Mouse (Mus musculus) intestine, embryonic 14.5 days (tissue): ENCODE data around the gene Foxp1. TPM values are rescaled to one million over a fixed set of nuclear protein-coding genes. Genes with fewer than 3 reads are reported as not detected.

Experiments used
- ATAC-seq: fragments of 200-750 bp; cut with Nextera tagmentation; replicated peaks from 2 replicates; pipeline ENCODE4 v1.8.0; 2017; ENCODE audit warnings: low read depth, moderate number of reproducible peaks, moderate TSS enrichment, moderate library complexity; ENCODE audit not compliant: low FRiP score, low TSS enrichment
- DNase-seq: peaks from one replicate; pipeline ENCODE4 v3.0.0-alpha.2; 2018; ENCODE audit warnings: low spot score
- H3K27ac ChIP-seq: fragments of 300-500 bp; sonication (generic); 2 replicates; pipeline ENCODE4 v1.5.1; 2014; ENCODE audit warnings: low read depth, mild to moderate bottlenecking, control low read depth
- H3K27me3 ChIP-seq: fragments of 300-500 bp; sonication (generic); replicated peaks from 2 replicates; pipeline ENCODE4 v1.6.1; 2014; ENCODE audit warnings: low read length, control low read depth; ENCODE audit not compliant: control insufficient read depth, insufficient read depth
- H3K36me3 ChIP-seq: fragments of 300-500 bp; sonication (generic); 2 replicates; pipeline ENCODE4 v1.6.1; 2014; ENCODE audit warnings: low read length, control low read depth; ENCODE audit not compliant: control insufficient read depth, insufficient read depth
- H3K4me1 ChIP-seq: fragments of 300-500 bp; sonication (generic); replicated peaks from 2 replicates; pipeline ENCODE4 v1.6.1; 2014; ENCODE audit warnings: low read length, control low read depth, mixed read lengths; ENCODE audit not compliant: control insufficient read depth, insufficient read depth
- H3K4me2 ChIP-seq: fragments of 300-500 bp; sonication (generic); 2 replicates; pipeline ENCODE4 v1.6.1; 2014; ENCODE audit warnings: low read length
- H3K4me3 ChIP-seq: fragments of 300-500 bp; sonication (generic); 2 replicates; pipeline ENCODE4 v1.5.1; 2014; ENCODE audit warnings: low read depth, low read length, control low read depth, mixed read lengths
- H3K9ac ChIP-seq: fragments of 300-500 bp; sonication (generic); 2 replicates; pipeline ENCODE4 v1.6.1; 2014; ENCODE audit warnings: mild to moderate bottlenecking, low read length
- H3K9me3 ChIP-seq: fragments of 300-500 bp; sonication (generic); 2 replicates; pipeline ENCODE4 v1.6.1; 2016; ENCODE audit warnings: low read length, control low read depth; ENCODE audit not compliant: control insufficient read depth
- WGBS: fragments of 180-500 bp; shearing (Covaris S2); extraction: QIAGEN DNeasy Blood & Tissue Kit; methylation state at CpG from one replicate; pipeline ENCODE4 v1.1.7; 2014; 5-methylcytosine and 5-hydroxymethylcytosine counted together
- polyA plus RNA-seq: library from polyadenylated mRNA; unstranded; fragments of >200 nt; fragmentation: Nextera tagmentation; extraction: Ambion mirVana; gene quantifications from 2 replicates; pipeline ENCODE4 v1.2.1, GENCODE M21; 2014

Gene Foxp1
- polyA plus RNA-seq, 1 experiment from 2014 or later, result 133 TPM

GRCm38 (mm10) chr6:99344966-99345365, 177.6 kb downstream of the Foxp1 start:
- Histone ChIP-seq H3K4me1 (no peaks in the 10 kb centered on the region), H3K27ac (no peak overlapping the region), H3K9ac (no peak overlapping the region), H3K4me3 (no peak overlapping the region), H3K36me3 (no peaks in the 10 kb centered on the region), H3K9me3 (no peaks in the 10 kb centered on the region), H3K4me2 (no peak overlapping the region), H3K27me3 (no peaks in the 10 kb centered on the region)
- DNase-seq (no peak), ATAC-seq (no peak)
- 95% methylated on average over 7 of the region's 7 CpGs for WGBS

- H3K4me1 ChIP-seq, result peaks cover 3% of the 10 kb centered on the region; the same call in 1 of the 2 replicates
- 86% methylated on average over 3 of the region's 3 CpGs for WGBS
- no peak overlapping the region for H3K27ac ChIP-seq
- H3K9me3 ChIP-seq, result no peaks in the 10 kb centered on the region
- ATAC-seq (no peak), DNase-seq (no peak)
- no peak overlapping the region for H3K4me2 ChIP-seq
- no peaks in the 10 kb centered on the region for H3K36me3 ChIP-seq
- no peak overlapping the region for H3K9ac ChIP-seq
- no peak overlapping the region for H3K4me3 ChIP-seq
- H3K27me3 ChIP-seq, result no peaks in the 10 kb centered on the region
Measured at GRCm38 (mm10) chr6:99344357-99344756, 178.2 kb downstream of the Foxp1 start.

- no peak for ATAC-seq
- H3K4me3 ChIP-seq, result no peak overlapping the region
- no peak overlapping the region for H3K27ac ChIP-seq
- no peaks in the 10 kb centered on the region for H3K36me3 ChIP-seq
- peaks cover 8% of the 10 kb centered on the region for H3K4me1 ChIP-seq
- no peak overlapping the region for H3K9ac ChIP-seq
- no peaks in the 10 kb centered on the region for H3K9me3 ChIP-seq
- no peak overlapping the region for H3K4me2 ChIP-seq
- 84% methylated on average over 3 of the region's 3 CpGs for WGBS
- no peak for DNase-seq
- no peaks in the 10 kb centered on the region for H3K27me3 ChIP-seq
Measured at GRCm38 (mm10) chr6:99343815-99344214, 178.7 kb downstream of the Foxp1 start.

- Histone ChIP-seq H3K9me3 (no peaks in the 10 kb centered on the region), H3K27me3 (no peaks in the 10 kb centered on the region), H3K36me3 (no peaks in the 10 kb centered on the region), H3K4me1 (peaks cover 20% of the 10 kb centered on the region), H3K27ac (no peak overlapping the region), H3K9ac (no peak overlapping the region), H3K4me3 (no peak overlapping the region), H3K4me2 (no peak overlapping the region)
- DNase-seq (no peak), ATAC-seq (no peak)
- 92% methylated on average over 3 of the region's 3 CpGs for WGBS
Measured at GRCm38 (mm10) chr6:99342416-99342815, 180.1 kb downstream of the Foxp1 start.

GRCm38 (mm10) chr6:99340902-99341301, 181.6 kb downstream of the Foxp1 start:
- no peak for DNase-seq
- no peak for ATAC-seq
- H3K4me2 ChIP-seq, result no peak overlapping the region
- no peak overlapping the region for H3K27ac ChIP-seq
- no peaks in the 10 kb centered on the region for H3K27me3 ChIP-seq
- WGBS, result 84% methylated on average over 4 of the region's 4 CpGs
- H3K9ac ChIP-seq, result no peak overlapping the region
- peaks cover 30% of the 10 kb centered on the region for H3K4me1 ChIP-seq
- no peak overlapping the region for H3K4me3 ChIP-seq
- no peaks in the 10 kb centered on the region for H3K9me3 ChIP-seq
- H3K36me3 ChIP-seq, result no peaks in the 10 kb centered on the region

- Histone ChIP-seq H3K36me3 (no peaks in the 10 kb centered on the region), H3K27ac (no peak overlapping the region), H3K9me3 (no peaks in the 10 kb centered on the region), H3K4me2 (no peak overlapping the region), H3K9ac (no peak overlapping the region), H3K4me1 (peaks cover 31% of the 10 kb centered on the region), H3K4me3 (no peak overlapping the region), H3K27me3 (no peaks in the 10 kb centered on the region)
- ATAC-seq, result no peak
- 81% methylated on average over 10 of the region's 10 CpGs for WGBS
- DNase-seq, result no peak
Measured at GRCm38 (mm10) chr6:99339986-99340721, 182.4 kb downstream of the Foxp1 start.

GRCm38 (mm10) chr6:99339343-99339620, 183.2 kb downstream of the Foxp1 start:
- Histone ChIP-seq H3K4me2 (no peak overlapping the region), H3K27ac (no peak overlapping the region), H3K9me3 (no peaks in the 10 kb centered on the region), H3K4me1 (peaks cover 31% of the 10 kb centered on the region), H3K4me3 (no peak overlapping the region), H3K9ac (no peak overlapping the region), H3K36me3 (no peaks in the 10 kb centered on the region), H3K27me3 (no peaks in the 10 kb centered on the region)
- no peak for DNase-seq
- ATAC-seq, result no peak
- 32% methylated on average over 5 of the region's 5 CpGs for WGBS

- Histone ChIP-seq H3K9me3 (no peaks in the 10 kb centered on the region), H3K9ac (no peak overlapping the region), H3K27me3 (no peaks in the 10 kb centered on the region), H3K4me1 (peaks cover 31% of the 10 kb centered on the region), H3K4me3 (no peak overlapping the region), H3K36me3 (no peaks in the 10 kb centered on the region), H3K27ac (no peak overlapping the region), H3K4me2 (no peak overlapping the region)
- 38% methylated on average over 9 of the region's 9 CpGs for WGBS
- ATAC-seq (no peak), DNase-seq (no peak)
Measured at GRCm38 (mm10) chr6:99338593-99339342, 183.8 kb downstream of the Foxp1 start.

- Histone ChIP-seq H3K4me2 (no peak overlapping the region), H3K36me3 (no peaks in the 10 kb centered on the region), H3K27me3 (no peaks in the 10 kb centered on the region), H3K9me3 (no peaks in the 10 kb centered on the region), H3K27ac (no peak overlapping the region), H3K4me3 (no peak overlapping the region), H3K4me1 (peaks cover 31% of the 10 kb centered on the region), H3K9ac (no peak overlapping the region)
- DNase-seq (no peak), ATAC-seq (no peak)
- 40% methylated on average over 3 of the region's 3 CpGs for WGBS
Measured at GRCm38 (mm10) chr6:99338174-99338573, 184.3 kb downstream of the Foxp1 start.
